Mouse (Mus musculus): ENCODE measurements around the gene Rln1. TPM values are rescaled to one million over a fixed set of nuclear protein-coding genes. Genes with fewer than 3 reads are reported as not detected.

The Rln1 gene
- polyA plus RNA-seq, 1 experiment from 2014 or later, result 3.2 TPM

GRCm38 (mm10) chr19:29362173-29362930 lies 27.9 kb upstream of the Rln1 start:
- no peaks in the 10 kb centered on the region for H3K9me3 ChIP-seq (ENCODE audit: control insufficient read depth, low read length)
- peaks cover 14% of the 10 kb centered on the region for H3K36me3 ChIP-seq (replicated peaks; ENCODE audit: control insufficient read depth, insufficient read depth)
- H3K27ac ChIP-seq, result peak overlapping the region; percentile 48
- peaks cover 21% of the 10 kb centered on the region for H3K4me1 ChIP-seq (replicated peaks; ENCODE audit: control insufficient read depth, insufficient read depth, low read length)
- H3K9ac ChIP-seq, result peak overlapping the region; percentile 85
- 48% methylated on average over 13 of the region's 13 CpGs for WGBS
- DNase-seq (ENCODE audit: low spot score) (no peak), ATAC-seq (ENCODE audit: low FRiP score) (0 out of 2 replicates have a peak, but pooled peaks have one; percentile 5)
- H3K4me3 ChIP-seq (replicated peaks; ENCODE audit: low read length), result peak overlapping the region; percentile 68
- H3K4me2 ChIP-seq (replicated peaks), result peak overlapping the region; percentile 76
- H3K27me3 ChIP-seq (ENCODE audit: control insufficient read depth, insufficient read depth, low read length), result no peaks in the 10 kb centered on the region

- H3K9me3 ChIP-seq (ENCODE audit: control insufficient read depth, low read length), result no peaks in the 10 kb centered on the region
- H3K4me3 ChIP-seq (replicated peaks; ENCODE audit: low read length), result peak overlapping the region; percentile 68
- peak overlapping the region; percentile 76 for H3K4me2 ChIP-seq (replicated peaks)
- H3K36me3 ChIP-seq (replicated peaks; ENCODE audit: control insufficient read depth, insufficient read depth), result peaks cover 22% of the 10 kb centered on the region
- H3K27me3 ChIP-seq (ENCODE audit: control insufficient read depth, insufficient read depth, low read length), result no peaks in the 10 kb centered on the region
- 2% methylated on average over 33 of the region's 33 CpGs for WGBS
- H3K27ac ChIP-seq, result peak overlapping the region; percentile 71
- peak; percentile 100 for ATAC-seq (ENCODE audit: low FRiP score)
- H3K4me1 ChIP-seq (replicated peaks; ENCODE audit: control insufficient read depth, insufficient read depth, low read length), result peaks cover 15% of the 10 kb centered on the region
- DNase-seq (ENCODE audit: low spot score), result peak; percentile 91
- H3K9ac ChIP-seq, result peak overlapping the region; percentile 85
Observed at GRCm38 (mm10) chr19:29361468-29362130, 27.1 kb upstream of the Rln1 start.

GRCm38 (mm10) chr19:29360251-29360650 lies 25.8 kb upstream of the Rln1 start:
- Histone ChIP-seq H3K4me2 (replicated peaks) (peak overlapping the region; percentile 76; the same call in 1 of the 2 replicates), H3K9ac (no peak overlapping the region), H3K4me1 (replicated peaks; ENCODE audit: control insufficient read depth, insufficient read depth, low read length) (peaks cover 19% of the 10 kb centered on the region), H3K4me3 (replicated peaks; ENCODE audit: low read length) (no peak overlapping the region), H3K9me3 (ENCODE audit: control insufficient read depth, low read length) (no peaks in the 10 kb centered on the region), H3K27me3 (ENCODE audit: control insufficient read depth, insufficient read depth, low read length) (no peaks in the 10 kb centered on the region), H3K36me3 (replicated peaks; ENCODE audit: control insufficient read depth, insufficient read depth) (peaks cover 22% of the 10 kb centered on the region), H3K27ac (no peak overlapping the region)
- ATAC-seq (ENCODE audit: low FRiP score), result no peak
- DNase-seq (ENCODE audit: low spot score), result no peak
- WGBS, result 81% methylated on average over 5 of the region's 5 CpGs

GRCm38 (mm10) chr19:29356281-29356680 lies 21.8 kb upstream of the Rln1 start:
- Histone ChIP-seq H3K9me3 (ENCODE audit: control insufficient read depth, low read length) (no peaks in the 10 kb centered on the region), H3K9ac (no peak overlapping the region), H3K4me2 (replicated peaks) (no peak overlapping the region), H3K27me3 (ENCODE audit: control insufficient read depth, insufficient read depth, low read length) (no peaks in the 10 kb centered on the region), H3K4me3 (replicated peaks; ENCODE audit: low read length) (no peak overlapping the region), H3K4me1 (replicated peaks; ENCODE audit: control insufficient read depth, insufficient read depth, low read length) (peaks cover 13% of the 10 kb centered on the region), H3K36me3 (replicated peaks; ENCODE audit: control insufficient read depth, insufficient read depth) (peaks cover 22% of the 10 kb centered on the region), H3K27ac (no peak overlapping the region)
- ATAC-seq (ENCODE audit: low FRiP score), result no peak
- DNase-seq (ENCODE audit: low spot score), result no peak
- WGBS, result 87% methylated on average over 11 of the region's 11 CpGs

GRCm38 (mm10) chr19:29354895-29355877 lies 20.7 kb upstream of the Rln1 start:
- H3K36me3 ChIP-seq (replicated peaks; ENCODE audit: control insufficient read depth, insufficient read depth), result peaks cover 23% of the 10 kb centered on the region
- WGBS, result 5% methylated on average over 20 of the region's 20 CpGs
- peak overlapping the region; percentile 24; the same call in 1 of the 2 replicates for H3K9ac ChIP-seq
- no peak overlapping the region for H3K27ac ChIP-seq
- peak; percentile 92 for DNase-seq (ENCODE audit: low spot score)
- H3K9me3 ChIP-seq (ENCODE audit: control insufficient read depth, low read length), result no peaks in the 10 kb centered on the region
- no peaks in the 10 kb centered on the region for H3K27me3 ChIP-seq (ENCODE audit: control insufficient read depth, insufficient read depth, low read length)
- H3K4me2 ChIP-seq (replicated peaks), result peak overlapping the region; percentile 58
- ATAC-seq (ENCODE audit: low FRiP score), result peak; percentile 62; the same call in 1 of the 2 replicates
- H3K4me1 ChIP-seq (replicated peaks; ENCODE audit: control insufficient read depth, insufficient read depth, low read length), result peaks cover 6% of the 10 kb centered on the region; the same call in 1 of the 2 replicates
- peak overlapping the region; percentile 18 for H3K4me3 ChIP-seq (replicated peaks; ENCODE audit: low read length)

- peaks cover 7% of the 10 kb centered on the region for H3K36me3 ChIP-seq (replicated peaks; ENCODE audit: control insufficient read depth, insufficient read depth)
- no peak overlapping the region for H3K4me2 ChIP-seq (replicated peaks)
- no peak overlapping the region for H3K27ac ChIP-seq
- H3K9me3 ChIP-seq (ENCODE audit: control insufficient read depth, low read length), result no peaks in the 10 kb centered on the region
- peaks cover 6% of the 10 kb centered on the region; the same call in 1 of the 2 replicates for H3K4me1 ChIP-seq (replicated peaks; ENCODE audit: control insufficient read depth, insufficient read depth, low read length)
- no peak overlapping the region for H3K4me3 ChIP-seq (replicated peaks; ENCODE audit: low read length)
- DNase-seq (ENCODE audit: low spot score) (no peak), ATAC-seq (ENCODE audit: low FRiP score) (no peak)
- 20% methylated on average over 5 of the region's 5 CpGs for WGBS
- no peaks in the 10 kb centered on the region for H3K27me3 ChIP-seq (ENCODE audit: control insufficient read depth, insufficient read depth, low read length)
- no peak overlapping the region for H3K9ac ChIP-seq
Observed at GRCm38 (mm10) chr19:29350991-29351390, 16.5 kb upstream of the Rln1 start.

GRCm38 (mm10) chr19:29345636-29346035 lies 11.2 kb upstream of the Rln1 start:
- WGBS, result 80% methylated on average over 6 of the region's 6 CpGs

GRCm38 (mm10) chr19:29344868-29345267 lies 10.4 kb upstream of the Rln1 start:
- DNase-seq (ENCODE audit: low spot score), result no peak
- Histone ChIP-seq H3K4me1 (replicated peaks; ENCODE audit: control insufficient read depth, insufficient read depth, low read length) (no peaks in the 10 kb centered on the region), H3K27ac (no peak overlapping the region), H3K4me2 (replicated peaks) (no peak overlapping the region), H3K4me3 (replicated peaks; ENCODE audit: low read length) (no peak overlapping the region), H3K9ac (no peak overlapping the region), H3K9me3 (ENCODE audit: control insufficient read depth, low read length) (no peaks in the 10 kb centered on the region), H3K27me3 (ENCODE audit: control insufficient read depth, insufficient read depth, low read length) (no peaks in the 10 kb centered on the region), H3K36me3 (replicated peaks; ENCODE audit: control insufficient read depth, insufficient read depth) (peaks cover 2% of the 10 kb centered on the region)
- no peak for ATAC-seq (ENCODE audit: low FRiP score)

More at GRCm38 (mm10) chr19:29345636-29346035, 11.2 kb upstream of the Rln1 start:
- H3K4me3 ChIP-seq (replicated peaks; ENCODE audit: low read length), result no peak overlapping the region
- H3K4me2 ChIP-seq (replicated peaks), result no peak overlapping the region
- no peak overlapping the region for H3K27ac ChIP-seq
- ATAC-seq (ENCODE audit: low FRiP score), result no peak
- no peaks in the 10 kb centered on the region for H3K27me3 ChIP-seq (ENCODE audit: control insufficient read depth, insufficient read depth, low read length)
- no peaks in the 10 kb centered on the region for H3K9me3 ChIP-seq (ENCODE audit: control insufficient read depth, low read length)
- H3K36me3 ChIP-seq (replicated peaks; ENCODE audit: control insufficient read depth, insufficient read depth), result peaks cover 7% of the 10 kb centered on the region
- no peaks in the 10 kb centered on the region for H3K4me1 ChIP-seq (replicated peaks; ENCODE audit: control insufficient read depth, insufficient read depth, low read length)
- no peak overlapping the region for H3K9ac ChIP-seq
- no peak for DNase-seq (ENCODE audit: low spot score)

Data from hindbrain, embryonic 14.5 days (tissue).